Mouse (Mus musculus): ENCODE measurements around the gene Gadd45g. TPM values are rescaled to one million over a fixed set of nuclear protein-coding genes. Genes with fewer than 3 reads are reported as not detected.
A peak's percentile ranks its signal among the peaks of the same experiment; 100 is the strongest.
"Not testable (repeated sequence)": the region's sequence is repeated elsewhere in the genome, so short reads cannot be mapped to it uniquely, and the experiment has no call there.

The Gadd45g gene
- polyA plus RNA-seq, 1 experiment = 78.9 TPM

- TF ChIP-seq CTCF (IDR thresholded peaks at IDR 0.05; ENCODE audit: borderline replicate concordance, extremely low read depth, insufficient read depth, insufficient read length) (no peak), POLR2A (IDR thresholded peaks at IDR 0.05; ENCODE audit: borderline replicate concordance, extremely low read depth, insufficient read depth, insufficient read length, poor library complexity, severe bottlenecking) (no peak)
- peak; percentile 91 for DNase-seq (ENCODE audit: low read depth)
These were observed 29.9 kb upstream of the Gadd45g start for GRCm38 (mm10) chr13:51816559-51817041.

- TF ChIP-seq POLR2A (IDR thresholded peaks at IDR 0.05; ENCODE audit: borderline replicate concordance, extremely low read depth, insufficient read depth, insufficient read length, poor library complexity, severe bottlenecking) = no peak
- TF ChIP-seq CTCF (IDR thresholded peaks at IDR 0.05; ENCODE audit: borderline replicate concordance, extremely low read depth, insufficient read depth, insufficient read length) = no peak
- DNase-seq (ENCODE audit: low read depth) = no peak
These were observed 28.1 kb upstream of the Gadd45g start for GRCm38 (mm10) chr13:51818170-51818943.

GRCm38 (mm10) chr13:51818944-51819326 lies 27.5 kb upstream of the Gadd45g start:
- DNase-seq (ENCODE audit: low read depth) = no peak
- no peak for TF ChIP-seq POLR2A (IDR thresholded peaks at IDR 0.05; ENCODE audit: borderline replicate concordance, extremely low read depth, insufficient read depth, insufficient read length, poor library complexity, severe bottlenecking)
- no peak for TF ChIP-seq CTCF (IDR thresholded peaks at IDR 0.05; ENCODE audit: borderline replicate concordance, extremely low read depth, insufficient read depth, insufficient read length)

GRCm38 (mm10) chr13:51819351-51819750 lies 27.1 kb upstream of the Gadd45g start:
- TF ChIP-seq CTCF (IDR thresholded peaks at IDR 0.05; ENCODE audit: borderline replicate concordance, extremely low read depth, insufficient read depth, insufficient read length) = no peak
- no peak for TF ChIP-seq POLR2A (IDR thresholded peaks at IDR 0.05; ENCODE audit: borderline replicate concordance, extremely low read depth, insufficient read depth, insufficient read length, poor library complexity, severe bottlenecking)
- no peak for DNase-seq (ENCODE audit: low read depth)

GRCm38 (mm10) chr13:51821988-51822387 lies 24.5 kb upstream of the Gadd45g start:
- no peak for DNase-seq (ENCODE audit: low read depth)
- no peak for TF ChIP-seq CTCF (IDR thresholded peaks at IDR 0.05; ENCODE audit: borderline replicate concordance, extremely low read depth, insufficient read depth, insufficient read length)
- TF ChIP-seq POLR2A (IDR thresholded peaks at IDR 0.05; ENCODE audit: borderline replicate concordance, extremely low read depth, insufficient read depth, insufficient read length, poor library complexity, severe bottlenecking) = no peak

GRCm38 (mm10) chr13:51823822-51824495 lies 22.5 kb upstream of the Gadd45g start:
- DNase-seq (ENCODE audit: low read depth) = no peak
- TF ChIP-seq CTCF (IDR thresholded peaks at IDR 0.05; ENCODE audit: borderline replicate concordance, extremely low read depth, insufficient read depth, insufficient read length) (no peak), POLR2A (IDR thresholded peaks at IDR 0.05; ENCODE audit: borderline replicate concordance, extremely low read depth, insufficient read depth, insufficient read length, poor library complexity, severe bottlenecking) (no peak)

- peak; percentile 81 for DNase-seq (ENCODE audit: low read depth)
- TF ChIP-seq POLR2A (IDR thresholded peaks at IDR 0.05; ENCODE audit: borderline replicate concordance, extremely low read depth, insufficient read depth, insufficient read length, poor library complexity, severe bottlenecking) (no peak), CTCF (IDR thresholded peaks at IDR 0.05; ENCODE audit: borderline replicate concordance, extremely low read depth, insufficient read depth, insufficient read length) (peak; percentile 70)
These were observed 15.6 kb upstream of the Gadd45g start for GRCm38 (mm10) chr13:51830744-51831450.

GRCm38 (mm10) chr13:51832491-51832890 lies 14.0 kb upstream of the Gadd45g start:
- no peak for DNase-seq (ENCODE audit: low read depth)
- TF ChIP-seq CTCF (IDR thresholded peaks at IDR 0.05; ENCODE audit: borderline replicate concordance, extremely low read depth, insufficient read depth, insufficient read length) = no peak
- TF ChIP-seq POLR2A (IDR thresholded peaks at IDR 0.05; ENCODE audit: borderline replicate concordance, extremely low read depth, insufficient read depth, insufficient read length, poor library complexity, severe bottlenecking) = no peak

GRCm38 (mm10) chr13:51833611-51834010 lies 12.9 kb upstream of the Gadd45g start:
- no peak for TF ChIP-seq POLR2A (IDR thresholded peaks at IDR 0.05; ENCODE audit: borderline replicate concordance, extremely low read depth, insufficient read depth, insufficient read length, poor library complexity, severe bottlenecking)
- no peak for TF ChIP-seq CTCF (IDR thresholded peaks at IDR 0.05; ENCODE audit: borderline replicate concordance, extremely low read depth, insufficient read depth, insufficient read length)
- no peak for DNase-seq (ENCODE audit: low read depth)

- not testable (repeated sequence) for DNase-seq (ENCODE audit: low read depth)
These were observed 12.5 kb upstream of the Gadd45g start for GRCm38 (mm10) chr13:51834024-51834423.

- no peak for DNase-seq (ENCODE audit: low read depth)
- TF ChIP-seq CTCF (IDR thresholded peaks at IDR 0.05; ENCODE audit: borderline replicate concordance, extremely low read depth, insufficient read depth, insufficient read length) (no peak), POLR2A (IDR thresholded peaks at IDR 0.05; ENCODE audit: borderline replicate concordance, extremely low read depth, insufficient read depth, insufficient read length, poor library complexity, severe bottlenecking) (no peak)
These were observed 12.0 kb upstream of the Gadd45g start for GRCm38 (mm10) chr13:51834520-51834919.

- not testable (repeated sequence) for DNase-seq (ENCODE audit: low read depth)
These were observed 11.3 kb upstream of the Gadd45g start for GRCm38 (mm10) chr13:51835208-51835607.

Data from brain, embryonic 14.5 days (tissue).